Mouse (Mus musculus) testis, adult 2 months (tissue): ENCODE measurements at regions not wholly inside any gene's neighbourhood (a gene's known extent, or its start where the extent isn't known, plus 50 kb on each side); places are given as distances from the start of the nearest gene placed in this dataset.

Experiments used
- CTCF ChIP-seq: fragments of 200-500 bp; IDR thresholded peaks from 2 replicates; pipeline ENCODE4 v1.5.1; 2012; ENCODE audit warnings: low read depth, mild to moderate bottlenecking, inconsistent platforms, low read length, moderate library complexity; ENCODE audit not compliant: control insufficient read depth, insufficient read depth, insufficient replicate concordance
- POLR2A ChIP-seq: fragments of 200-500 bp; IDR thresholded peaks from 2 replicates; pipeline ENCODE4 v1.6.1; 2012; ENCODE audit warnings: low read depth, mild to moderate bottlenecking, inconsistent platforms, low read length, moderate library complexity; ENCODE audit not compliant: control insufficient read depth

- TF ChIP-seq CTCF (no peak), POLR2A (no peak)
Observed at GRCm38 (mm10) chr13:28832855-28833699, 120.4 kb downstream of the Sox4 start.
